Mouse (Mus musculus) neural tube, embryonic 10.5 days (tissue): ENCODE measurements around the gene Ccdc116.

Experiments used
- DNase-seq: peaks from one replicate; pipeline ENCODE4 v3.0.0-alpha.2; 2017; ENCODE audit warnings: low spot score; ENCODE audit errors: extremely low spot score

Gene Ccdc116

DNA sequence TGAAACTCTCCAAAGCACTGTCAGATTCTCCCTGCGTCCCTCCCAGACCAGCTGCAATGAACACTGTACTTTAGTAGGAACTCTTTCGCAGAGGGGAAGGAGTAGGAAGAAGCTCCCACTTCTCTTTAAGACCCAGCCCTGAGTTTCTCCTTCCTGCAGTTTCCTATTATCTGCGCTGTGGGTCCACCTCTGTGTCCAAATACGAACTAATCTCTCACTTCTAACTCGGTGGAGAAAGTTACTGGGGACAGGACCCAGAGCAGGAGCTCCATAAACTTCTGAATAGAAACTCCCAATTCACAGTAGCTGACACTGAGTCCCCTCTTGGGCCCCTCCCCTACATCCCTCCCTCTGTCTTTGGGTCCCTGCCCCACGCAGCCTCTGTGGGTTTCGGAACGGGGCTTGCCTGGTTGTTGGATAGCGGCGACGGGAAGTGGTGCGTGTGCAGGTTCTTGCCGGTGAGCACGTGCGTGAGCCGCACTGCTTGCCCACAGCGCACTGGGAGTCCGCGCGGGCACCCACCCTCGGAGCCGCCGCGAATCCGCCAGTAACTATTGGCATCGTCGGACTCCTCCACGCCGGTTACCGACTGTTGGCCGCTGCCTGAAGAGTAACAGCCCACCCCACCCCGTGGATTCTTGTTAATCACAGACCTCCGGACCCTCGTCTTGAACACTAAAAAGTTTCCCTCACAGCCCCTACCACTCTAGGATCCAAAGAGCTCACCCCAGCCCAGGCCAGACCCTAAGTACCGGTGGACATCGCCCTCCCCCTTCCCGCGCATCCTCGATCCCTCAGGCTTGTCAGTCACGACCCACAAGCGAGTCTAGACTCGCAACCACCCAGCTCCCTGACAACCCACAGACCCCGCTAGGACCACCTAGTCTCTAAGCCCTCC, 15.6 kb downstream of the Ccdc116 start:
- no peak for DNase-seq

DNA sequence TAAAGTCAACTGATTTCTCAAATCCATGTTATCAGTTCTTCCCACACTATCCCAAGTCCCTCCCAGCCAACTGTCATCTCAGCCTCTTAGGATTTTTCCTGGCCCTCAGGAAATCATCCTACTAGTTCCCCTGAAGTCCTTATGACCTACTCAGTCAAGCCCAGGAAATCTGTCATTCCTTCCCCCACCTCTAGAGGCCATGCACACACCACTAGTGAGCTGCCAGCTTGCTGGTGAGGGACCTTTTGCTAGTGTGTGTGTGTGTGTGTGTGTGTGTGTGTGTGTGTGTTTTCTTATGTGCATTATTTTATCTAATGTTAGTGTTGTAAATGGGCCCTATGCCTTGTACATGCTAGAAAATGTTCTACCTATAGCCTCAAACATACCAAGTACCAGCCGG, 19.7 kb downstream of the Ccdc116 start:
- no peak for DNase-seq

- DNase-seq: peak; percentile 84
Observed at GRCm38 (mm10) chr16:17124871-17125520, 22.0 kb downstream of the Ccdc116 start, which contains the start of gene 2610318N02Rik. Gene 2610318N02Rik, minus strand, starts transcription at chr16:17125167.

GRCm38 (mm10) chr16:17124119-17124870, 22.7 kb downstream of the Ccdc116 start:
- DNase-seq: peak; percentile 84

DNA sequence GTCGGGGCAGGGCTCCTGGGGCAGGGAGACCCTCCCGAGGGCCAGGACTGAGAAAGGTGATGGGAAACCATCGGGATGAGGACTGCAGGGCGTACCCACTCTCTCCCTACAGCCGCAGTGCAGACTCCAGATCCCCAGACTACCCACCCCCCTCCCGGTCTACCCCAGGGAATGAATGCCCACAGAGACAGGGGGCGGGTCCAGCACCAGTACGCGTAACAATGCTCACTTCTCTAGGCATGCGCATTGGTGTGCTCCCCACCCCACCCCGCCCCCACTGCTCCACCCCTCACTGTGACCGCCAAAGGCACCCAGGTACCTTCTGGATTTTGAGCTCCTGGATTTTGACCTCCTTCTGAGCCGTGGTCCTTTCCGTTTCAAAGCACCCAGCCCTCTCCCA, 25.5 kb downstream of the Ccdc116 start:
- no peak for DNase-seq

DNA sequence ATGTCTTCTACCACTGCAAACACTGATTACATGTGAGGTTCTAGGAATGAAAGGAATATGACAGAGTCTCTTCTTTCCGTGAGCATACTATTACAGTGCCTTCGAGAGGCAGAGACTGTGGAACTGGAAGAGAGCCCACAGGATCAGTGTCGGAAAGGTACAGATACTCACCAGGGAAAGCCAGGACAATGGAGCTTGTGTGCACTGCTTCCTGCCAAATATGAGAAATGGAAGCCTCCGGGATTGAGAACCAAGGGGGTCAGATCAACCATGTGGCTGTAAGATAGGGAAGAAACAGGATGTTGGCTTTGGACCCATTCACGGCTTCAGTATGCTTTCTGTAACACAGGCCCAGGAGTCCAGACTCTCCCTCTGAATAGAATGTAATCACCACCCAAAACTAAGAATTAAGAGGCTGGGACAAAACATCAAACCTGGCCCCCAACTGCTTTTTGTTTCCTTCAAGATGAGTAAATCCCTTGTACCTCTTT, 29.7 kb downstream of the Ccdc116 start:
- DNase-seq: no peak

- peak; percentile 75 for DNase-seq
Observed at GRCm38 (mm10) chr16:17110771-17111743, 36.0 kb downstream of the Ccdc116 start, which contains the start of gene Ppil2. Gene Ppil2, minus strand, starts transcription at chr16:17111257.

- no peak for DNase-seq
Observed at GRCm38 (mm10) chr16:17104600-17104999, 42.4 kb downstream of the Ccdc116 start.

DNA sequence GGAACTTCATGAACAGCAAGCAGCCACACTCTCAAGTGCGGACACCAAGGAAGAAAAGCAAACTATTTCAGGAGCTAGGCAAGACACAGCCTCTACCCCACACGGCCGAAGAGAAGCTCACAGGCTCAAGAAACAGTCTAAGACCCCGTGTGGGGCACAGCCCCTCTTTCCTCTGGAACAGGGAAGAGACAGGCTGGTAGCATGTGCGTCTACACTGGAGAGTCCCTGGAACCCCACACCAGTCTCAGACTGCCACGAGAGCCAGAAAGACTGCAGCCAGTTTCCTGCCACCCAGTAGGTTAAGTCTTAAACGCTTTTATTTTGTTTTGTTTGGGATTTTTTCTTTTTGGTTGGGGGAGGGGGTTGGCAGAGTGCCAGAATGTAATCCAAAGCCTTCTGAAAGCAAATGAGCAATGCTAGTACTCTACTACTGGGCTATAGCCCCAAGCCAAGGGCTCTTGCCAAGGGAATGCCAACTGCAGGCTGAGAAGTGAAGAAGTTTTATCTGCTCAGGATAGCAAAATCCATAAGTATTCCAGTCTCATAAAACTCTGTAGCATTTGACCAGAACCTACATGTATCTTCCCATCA, 44.3 kb downstream of the Ccdc116 start:
- no peak for DNase-seq

DNA sequence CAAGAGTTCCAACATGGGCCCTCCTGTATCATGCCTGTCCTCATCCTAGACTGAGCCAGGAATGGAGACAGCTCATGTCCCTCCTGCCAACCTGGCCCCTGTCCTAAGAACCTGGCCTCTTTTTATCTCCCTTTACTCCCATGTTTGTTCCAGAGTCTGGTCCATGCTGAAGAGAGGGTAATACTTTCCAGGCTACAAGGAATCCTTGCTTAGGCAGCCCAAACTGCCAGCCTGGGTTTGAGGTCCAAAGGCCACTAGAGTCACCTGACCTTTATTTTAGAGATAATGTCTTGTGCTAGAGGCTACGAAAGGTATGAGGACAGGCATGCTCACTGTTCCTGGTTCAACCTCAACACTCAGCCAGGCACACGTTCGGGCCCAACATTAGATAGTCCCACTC, 50.1 kb downstream of the Ccdc116 start:
- DNase-seq: no peak
